Mouse (Mus musculus): Measurements from ENCODE around the gene Slc45a2. TPM values are rescaled to one million over a fixed set of nuclear protein-coding genes. Genes with fewer than 3 reads are reported as not detected.

Gene Slc45a2
- polyA plus RNA-seq, 1 experiment from 2014 or later: not detected

- Histone ChIP-seq H3K9me3 (ENCODE audit: control insufficient read depth) (no peaks in the 10 kb centered on the region), H3K27me3 (replicated peaks; ENCODE audit: control insufficient read depth, insufficient read depth, low read length) (no peaks in the 10 kb centered on the region), H3K4me1 (replicated peaks; ENCODE audit: control insufficient read depth, insufficient read depth, low read length) (0 out of 2 replicates have a peak, but pooled peaks cover 6% of the 10 kb centered on the region), H3K27ac (ENCODE audit: low read depth, low read length) (no peak overlapping the region), H3K36me3 (ENCODE audit: control insufficient read depth, insufficient read depth) (no peaks in the 10 kb centered on the region), H3K4me3 (ENCODE audit: low read depth, low read length) (no peak overlapping the region), H3K4me2 (replicated peaks; ENCODE audit: low read depth) (no peak overlapping the region), H3K9ac (ENCODE audit: low read depth, low read length) (no peak overlapping the region)
- 63% methylated on average over 3 of the region's 3 CpGs for WGBS
- ATAC-seq: no peak
- TF ChIP-seq CTCF (IDR thresholded peaks at IDR 0.05; ENCODE audit: low read depth): no peak
Measured at GRCm38 (mm10) chr15:10956706-10957105, 43.8 kb upstream of the Slc45a2 start.

DNA sequence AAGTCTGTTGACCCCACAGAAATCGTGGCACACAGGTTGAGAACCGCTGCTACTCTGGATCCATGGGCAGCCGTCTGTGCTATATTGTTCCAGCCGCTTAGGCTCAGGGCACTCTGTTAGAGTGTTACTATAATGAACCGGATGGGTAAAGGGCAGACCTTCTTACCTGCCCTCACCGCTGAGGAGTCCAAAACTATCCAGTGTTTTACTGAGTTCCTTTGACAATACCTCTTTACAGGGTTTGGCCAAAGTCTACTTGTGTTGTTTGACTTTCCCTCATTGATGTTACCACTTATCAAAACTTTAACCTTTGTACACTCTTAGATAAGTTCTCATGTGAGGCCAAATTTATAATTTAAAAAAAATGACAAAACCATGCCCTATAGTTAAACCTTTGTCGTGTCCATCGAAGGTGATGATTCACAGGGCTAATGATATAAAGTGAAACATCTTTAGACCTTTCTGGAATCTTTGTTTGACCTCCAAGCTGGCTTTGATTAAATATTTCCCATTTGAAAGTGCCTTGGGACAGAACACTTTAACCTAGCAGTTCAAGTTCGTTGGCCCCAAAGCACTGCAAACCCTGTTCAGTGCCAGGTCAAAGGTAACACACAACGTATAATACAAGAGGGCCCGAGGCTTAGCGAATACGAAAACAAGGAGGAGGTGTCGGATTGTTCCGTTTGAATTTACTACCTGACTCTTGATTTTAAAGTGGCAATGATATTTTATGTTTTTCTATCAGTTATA is 41.1 kb upstream of the Slc45a2 start:
- H3K9me3 ChIP-seq (ENCODE audit: control insufficient read depth): no peaks in the 10 kb centered on the region
- no peaks in the 10 kb centered on the region for H3K27me3 ChIP-seq (replicated peaks; ENCODE audit: control insufficient read depth, insufficient read depth, low read length)
- no peak overlapping the region for H3K4me2 ChIP-seq (replicated peaks; ENCODE audit: low read depth)
- 0 out of 2 replicates have a peak, but pooled peaks cover 6% of the 10 kb centered on the region for H3K4me1 ChIP-seq (replicated peaks; ENCODE audit: control insufficient read depth, insufficient read depth, low read length)
- peak; percentile 78 for ATAC-seq
- no peak overlapping the region for H3K27ac ChIP-seq (ENCODE audit: low read depth, low read length)
- TF ChIP-seq CTCF (IDR thresholded peaks at IDR 0.05; ENCODE audit: low read depth): no peak
- no peak overlapping the region for H3K4me3 ChIP-seq (ENCODE audit: low read depth, low read length)
- no peaks in the 10 kb centered on the region for H3K36me3 ChIP-seq (ENCODE audit: control insufficient read depth, insufficient read depth)
- WGBS: 51% methylated on average over 15 of the region's 15 CpGs
- H3K9ac ChIP-seq (ENCODE audit: low read depth, low read length): no peak overlapping the region

DNA sequence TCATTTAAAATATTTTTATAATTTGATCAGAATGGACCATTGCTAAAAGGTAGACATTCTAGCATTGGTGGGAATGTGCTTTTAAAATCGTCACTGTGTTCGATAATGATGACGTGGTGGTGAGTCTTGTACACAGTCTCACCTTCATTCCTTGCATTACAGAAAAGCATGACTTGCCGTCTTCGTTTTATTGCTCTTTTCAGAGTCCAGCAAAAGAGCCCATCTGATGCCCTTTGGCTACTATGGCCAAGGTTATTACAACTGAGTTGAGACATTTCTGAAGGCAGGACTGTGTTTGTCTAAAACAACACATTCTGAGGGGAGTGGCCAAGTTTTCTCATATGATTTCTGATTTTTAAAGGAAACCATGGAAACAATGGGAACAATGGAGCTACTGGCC is 40.3 kb upstream of the Slc45a2 start:
- ATAC-seq: peak; percentile 64
- Histone ChIP-seq H3K4me3 (ENCODE audit: low read depth, low read length) (no peak overlapping the region), H3K36me3 (ENCODE audit: control insufficient read depth, insufficient read depth) (no peaks in the 10 kb centered on the region), H3K9me3 (ENCODE audit: control insufficient read depth) (no peaks in the 10 kb centered on the region), H3K27ac (ENCODE audit: low read depth, low read length) (no peak overlapping the region), H3K9ac (ENCODE audit: low read depth, low read length) (no peak overlapping the region), H3K27me3 (replicated peaks; ENCODE audit: control insufficient read depth, insufficient read depth, low read length) (no peaks in the 10 kb centered on the region), H3K4me2 (replicated peaks; ENCODE audit: low read depth) (no peak overlapping the region), H3K4me1 (replicated peaks; ENCODE audit: control insufficient read depth, insufficient read depth, low read length) (0 out of 2 replicates have a peak, but pooled peaks cover 6% of the 10 kb centered on the region)
- no peak for TF ChIP-seq CTCF (IDR thresholded peaks at IDR 0.05; ENCODE audit: low read depth)
- 62% methylated on average over 5 of the region's 5 CpGs for WGBS

DNA sequence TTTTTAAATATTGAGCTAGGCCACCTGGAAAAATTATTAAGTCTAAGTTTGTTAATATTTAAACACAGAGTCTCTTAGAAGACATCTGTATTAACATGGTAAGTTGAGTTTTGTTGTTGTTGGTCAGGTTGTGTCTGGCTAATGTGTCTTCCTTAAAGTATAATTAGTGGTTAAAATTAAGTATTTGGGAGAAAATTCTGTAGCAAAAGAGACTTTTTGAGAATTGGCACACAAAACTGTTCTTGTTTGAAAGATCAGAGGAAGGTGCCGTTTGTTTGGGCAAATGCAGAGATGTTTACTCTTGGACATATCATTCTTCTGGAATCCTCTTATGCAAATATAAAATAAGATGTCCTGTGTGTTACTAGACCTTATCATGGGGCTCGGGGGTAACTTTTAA is 37.9 kb upstream of the Slc45a2 start:
- TF ChIP-seq CTCF (IDR thresholded peaks at IDR 0.05; ENCODE audit: low read depth): no peak

GRCm38 (mm10) chr15:10969439-10969838 is 31.1 kb upstream of the Slc45a2 start:
- no peak for TF ChIP-seq CTCF (IDR thresholded peaks at IDR 0.05; ENCODE audit: low read depth)
- no peaks in the 10 kb centered on the region for H3K9me3 ChIP-seq (ENCODE audit: control insufficient read depth)
- H3K27me3 ChIP-seq (replicated peaks; ENCODE audit: control insufficient read depth, insufficient read depth, low read length): no peaks in the 10 kb centered on the region
- no peak overlapping the region for H3K9ac ChIP-seq (ENCODE audit: low read depth, low read length)
- H3K36me3 ChIP-seq (ENCODE audit: control insufficient read depth, insufficient read depth): no peaks in the 10 kb centered on the region
- 55% methylated on average over 3 of the region's 3 CpGs for WGBS
- no peak for ATAC-seq
- no peak overlapping the region for H3K4me2 ChIP-seq (replicated peaks; ENCODE audit: low read depth)
- H3K27ac ChIP-seq (ENCODE audit: low read depth, low read length): no peak overlapping the region
- H3K4me1 ChIP-seq (replicated peaks; ENCODE audit: control insufficient read depth, insufficient read depth, low read length): no peaks in the 10 kb centered on the region
- no peak overlapping the region for H3K4me3 ChIP-seq (ENCODE audit: low read depth, low read length)

More for the DNA sequence above, 37.9 kb upstream of the Slc45a2 start:
- Histone ChIP-seq H3K36me3 (ENCODE audit: control insufficient read depth, insufficient read depth) (no peaks in the 10 kb centered on the region), H3K9me3 (ENCODE audit: control insufficient read depth) (no peaks in the 10 kb centered on the region), H3K4me2 (replicated peaks; ENCODE audit: low read depth) (no peak overlapping the region), H3K4me3 (ENCODE audit: low read depth, low read length) (no peak overlapping the region), H3K4me1 (replicated peaks; ENCODE audit: control insufficient read depth, insufficient read depth, low read length) (0 out of 2 replicates have a peak, but pooled peaks cover 6% of the 10 kb centered on the region), H3K27me3 (replicated peaks; ENCODE audit: control insufficient read depth, insufficient read depth, low read length) (no peaks in the 10 kb centered on the region), H3K9ac (ENCODE audit: low read depth, low read length) (no peak overlapping the region), H3K27ac (ENCODE audit: low read depth, low read length) (no peak overlapping the region)
- WGBS: 64% methylated on average over 2 of the region's 2 CpGs
- ATAC-seq: no peak

DNA sequence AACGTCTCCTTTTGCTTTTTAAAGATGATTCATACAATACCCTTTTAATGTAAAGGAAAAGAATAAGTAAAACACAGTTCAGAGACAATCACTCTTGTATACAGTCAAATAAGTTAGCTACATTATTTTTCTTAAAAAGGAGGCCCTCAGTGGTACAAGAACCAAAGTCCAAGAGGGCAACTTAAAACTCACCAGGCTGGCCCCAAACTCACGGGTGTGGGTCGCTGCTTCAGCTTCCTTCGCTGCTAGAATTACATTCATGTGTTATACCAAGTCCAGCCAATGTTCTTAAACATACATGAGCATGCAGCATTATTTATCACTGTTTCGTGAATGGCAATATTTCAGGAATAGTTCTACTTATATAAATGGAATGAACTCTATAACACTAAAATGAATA is 29.7 kb upstream of the Slc45a2 start:
- Histone ChIP-seq H3K4me1 (replicated peaks; ENCODE audit: control insufficient read depth, insufficient read depth, low read length) (no peaks in the 10 kb centered on the region), H3K27me3 (replicated peaks; ENCODE audit: control insufficient read depth, insufficient read depth, low read length) (no peaks in the 10 kb centered on the region), H3K4me3 (ENCODE audit: low read depth, low read length) (no peak overlapping the region), H3K4me2 (replicated peaks; ENCODE audit: low read depth) (no peak overlapping the region), H3K27ac (ENCODE audit: low read depth, low read length) (no peak overlapping the region), H3K9ac (ENCODE audit: low read depth, low read length) (no peak overlapping the region), H3K9me3 (ENCODE audit: control insufficient read depth) (no peaks in the 10 kb centered on the region), H3K36me3 (ENCODE audit: control insufficient read depth, insufficient read depth) (no peaks in the 10 kb centered on the region)
- ATAC-seq: no peak
- 68% methylated on average over 5 of the region's 5 CpGs for WGBS
- no peak for TF ChIP-seq CTCF (IDR thresholded peaks at IDR 0.05; ENCODE audit: low read depth)
